Mouse (Mus musculus) heart, embryonic 13.5 days (tissue): Measurements from ENCODE around the gene Olfr561. TPM values are rescaled to one million over a fixed set of nuclear protein-coding genes. Genes with fewer than 3 reads are reported as not detected.

ENCODE experiments used
- ATAC-seq: fragments of 200-750 bp; cut with Nextera tagmentation; 2 replicates; pipeline ENCODE4 v1.8.0; 2017; ENCODE audit warnings: moderate TSS enrichment; ENCODE audit not compliant: insufficient number of reproducible peaks, low FRiP score, low TSS enrichment; ENCODE audit errors: extremely low read depth
- H3K27ac ChIP-seq: fragments of 300-500 bp; sonication (generic); replicated peaks from 2 replicates; pipeline ENCODE4 v1.5.1; 2015; ENCODE audit warnings: moderate library complexity, mild to moderate bottlenecking, inconsistent platforms
- H3K27me3 ChIP-seq: fragments of 300-500 bp; sonication (generic); replicated peaks from 2 replicates; pipeline ENCODE4 v1.6.1; 2015; ENCODE audit warnings: mild to moderate bottlenecking, inconsistent platforms
- H3K36me3 ChIP-seq: fragments of 300-500 bp; sonication (generic); 2 replicates; pipeline ENCODE4 v1.6.1; 2015; ENCODE audit warnings: mild to moderate bottlenecking, inconsistent platforms
- H3K4me1 ChIP-seq: fragments of 300-500 bp; sonication (generic); 2 replicates; pipeline ENCODE4 v1.6.1; 2015; ENCODE audit warnings: inconsistent platforms
- H3K4me2 ChIP-seq: fragments of 300-500 bp; sonication (generic); 2 replicates; pipeline ENCODE4 v1.6.1; 2015; ENCODE audit warnings: inconsistent platforms, mild to moderate bottlenecking, moderate library complexity
- H3K4me3 ChIP-seq: fragments of 300-500 bp; sonication (generic); 2 replicates; pipeline ENCODE4 v1.5.1; 2015; ENCODE audit warnings: moderate library complexity, mild to moderate bottlenecking, inconsistent platforms
- H3K9ac ChIP-seq: fragments of 300-500 bp; sonication (generic); 2 replicates; pipeline ENCODE4 v1.6.1; 2015; ENCODE audit warnings: inconsistent platforms, mild to moderate bottlenecking, moderate library complexity
- H3K9me3 ChIP-seq: fragments of 300-500 bp; sonication (generic); 2 replicates; pipeline ENCODE4 v1.6.1; 2016; ENCODE audit warnings: inconsistent platforms
- WGBS: fragments of 180-500 bp; shearing (Covaris S2); methylation state at CpG from one replicate; pipeline ENCODE4 v1.1.7; 2015; ENCODE audit warnings: mixed read lengths; 5-methylcytosine and 5-hydroxymethylcytosine counted together
- polyA plus RNA-seq: library from polyadenylated mRNA; unstranded; fragments of >200 nt; fragmentation: Nextera tagmentation; extraction: Ambion mirVana; gene quantifications from 2 replicates; pipeline ENCODE4 v1.2.1, GENCODE M21; 2015

The Olfr561 gene
- not detected in 2 replicates for polyA plus RNA-seq

DNA sequence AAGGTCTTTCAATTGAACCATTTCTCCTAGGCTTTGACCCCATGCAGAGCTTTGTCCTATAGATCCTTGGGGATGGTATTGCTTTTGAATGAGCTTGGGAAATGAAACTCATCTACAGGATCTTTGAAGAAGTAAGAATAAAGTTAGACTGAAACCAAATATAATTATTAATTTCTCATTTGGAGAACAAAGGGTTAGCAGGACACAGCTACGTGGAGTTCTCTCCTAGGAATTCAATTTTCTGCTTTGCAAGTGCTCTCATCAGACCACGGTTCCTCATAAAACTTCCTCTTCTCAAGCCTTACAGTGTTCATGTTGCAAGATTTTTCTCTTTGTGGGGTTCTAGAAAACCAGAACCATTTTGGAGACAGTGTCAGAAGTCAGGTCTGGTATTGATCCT, at the start of gene Olfr561:
TSS of gene Olfr561 (plus strand) at position 301 of the 400 bp plus-strand sequence.
- no peak within 1 kb of the TSS for H3K27ac ChIP-seq
- 54% methylated on average over 2 of the region's 2 CpGs for WGBS
- H3K4me3 ChIP-seq, result no peak within 1 kb of the TSS
- no peak for ATAC-seq
- H3K9ac ChIP-seq, result no peak within 1 kb of the TSS
- H3K9me3 ChIP-seq, result no peaks in the 10 kb centered on the region
- H3K36me3 ChIP-seq, result no peaks in the 10 kb centered on the region
- no peak within 1 kb of the TSS for H3K4me2 ChIP-seq
- H3K27me3 ChIP-seq, result no peaks in the 10 kb centered on the region
- H3K4me1 ChIP-seq, result no peaks in the 10 kb centered on the region

DNA sequence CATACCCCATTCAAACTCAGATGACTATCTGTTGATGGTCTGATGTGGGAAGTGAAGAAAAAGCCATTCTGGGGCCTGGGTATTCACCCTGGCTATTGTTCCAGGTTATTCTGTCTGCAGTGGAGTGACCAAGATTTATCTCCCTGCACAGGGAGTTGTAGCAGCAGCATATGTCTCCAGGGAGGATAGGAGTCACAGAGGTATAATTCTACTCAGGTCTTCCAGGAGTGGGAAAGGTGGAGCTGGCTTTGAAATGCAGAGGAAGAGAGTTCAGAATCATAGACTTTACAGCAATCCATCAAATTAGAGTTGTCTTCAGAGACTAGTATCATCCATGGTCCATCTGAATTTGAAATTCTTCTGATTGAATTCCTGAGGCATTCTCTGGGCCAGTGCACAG, 43.6 kb upstream of the Olfr561 start, which contains the start of gene Olfr559:
TSS of gene Olfr559 (minus strand) at position 101 of the 400 bp plus-strand sequence.
- no peaks in the 10 kb centered on the region for H3K4me1 ChIP-seq
- no peak within 1 kb of the TSS for H3K9ac ChIP-seq
- no peaks in the 10 kb centered on the region for H3K36me3 ChIP-seq
- no peak within 1 kb of the TSS for H3K4me2 ChIP-seq
- H3K27ac ChIP-seq, result no peak within 1 kb of the TSS
- ATAC-seq, result no peak
- no peaks in the 10 kb centered on the region for H3K27me3 ChIP-seq
- H3K4me3 ChIP-seq, result no peak within 1 kb of the TSS
- H3K9me3 ChIP-seq, result no peaks in the 10 kb centered on the region

DNA sequence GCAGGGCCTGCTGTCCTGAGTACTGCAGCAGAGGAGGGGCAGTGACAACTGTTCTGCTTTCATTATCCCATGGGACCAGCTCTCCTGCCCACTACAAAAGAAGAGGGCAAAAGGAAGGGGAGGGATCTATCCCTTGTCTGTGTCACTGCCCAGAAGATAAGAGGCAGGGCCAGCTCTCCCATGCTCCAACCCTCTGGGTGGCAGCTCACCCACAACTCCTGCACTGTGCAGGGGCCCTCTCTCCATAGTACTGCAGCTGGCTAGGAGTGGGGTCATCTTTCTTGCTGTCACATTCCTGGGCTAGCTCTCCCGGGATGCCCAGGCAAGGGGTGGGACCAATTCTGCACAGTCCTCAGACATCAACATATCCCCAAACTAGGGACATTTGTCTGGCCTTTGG, 37.2 kb upstream of the Olfr561 start:
- H3K27me3 ChIP-seq, result no peaks in the 10 kb centered on the region
- H3K36me3 ChIP-seq, result no peaks in the 10 kb centered on the region
- WGBS, result 37% methylated on average over 1 of the region's 1 CpGs
- no peak overlapping the region for H3K4me3 ChIP-seq
- H3K4me1 ChIP-seq, result no peaks in the 10 kb centered on the region
- H3K27ac ChIP-seq, result no peak overlapping the region
- ATAC-seq, result no peak
- H3K9ac ChIP-seq, result no peak overlapping the region
- no peaks in the 10 kb centered on the region for H3K9me3 ChIP-seq
- H3K4me2 ChIP-seq, result no peak overlapping the region

DNA sequence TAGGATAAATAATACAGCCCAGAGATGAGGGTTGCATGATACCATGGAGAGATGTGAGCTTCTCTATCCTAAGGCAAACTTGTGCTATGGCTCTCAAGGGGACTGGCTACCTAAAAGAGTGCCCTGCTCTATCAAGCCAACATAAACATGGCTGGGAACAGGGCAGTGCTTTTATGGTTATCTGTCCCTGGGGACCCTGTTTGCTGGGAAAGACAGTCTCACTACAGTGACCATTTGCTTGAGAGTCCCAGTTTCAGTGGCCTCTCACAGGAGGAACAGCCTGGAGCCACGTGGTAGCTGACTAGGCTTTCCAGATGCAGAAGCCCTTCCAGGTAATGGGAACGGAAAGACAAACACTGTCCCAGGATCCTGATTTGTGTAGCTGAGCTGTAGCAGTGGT, 33.3 kb upstream of the Olfr561 start:
- Histone ChIP-seq H3K27me3 (no peaks in the 10 kb centered on the region), H3K9ac (no peak overlapping the region), H3K4me1 (no peaks in the 10 kb centered on the region), H3K4me2 (no peak overlapping the region), H3K4me3 (no peak overlapping the region), H3K9me3 (no peaks in the 10 kb centered on the region), H3K27ac (no peak overlapping the region), H3K36me3 (no peaks in the 10 kb centered on the region)
- WGBS, result 39% methylated on average over 2 of the region's 2 CpGs
- ATAC-seq, result no peak

DNA sequence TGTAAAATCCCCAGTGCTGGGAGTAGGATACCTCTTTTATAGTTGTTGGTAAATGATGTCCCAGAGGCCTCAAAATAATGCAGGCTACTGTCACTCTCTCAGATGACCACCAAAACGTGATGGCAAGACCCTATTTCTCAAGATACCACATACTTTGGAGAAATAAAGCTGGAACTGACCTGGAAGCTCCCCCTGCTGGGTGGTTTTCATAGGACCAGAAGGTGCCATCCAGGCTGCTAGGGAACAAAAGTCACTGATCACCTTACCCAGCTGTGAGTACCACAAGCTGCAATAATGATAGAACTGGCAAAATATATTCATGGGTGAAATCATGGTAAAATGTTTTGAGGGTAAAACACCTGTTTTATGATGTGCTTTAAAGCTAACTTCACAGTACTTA, 18.9 kb upstream of the Olfr561 start:
- no peak overlapping the region for H3K4me3 ChIP-seq
- H3K9ac ChIP-seq, result no peak overlapping the region
- no peaks in the 10 kb centered on the region for H3K27me3 ChIP-seq
- H3K9me3 ChIP-seq, result no peaks in the 10 kb centered on the region
- H3K4me2 ChIP-seq, result no peak overlapping the region
- H3K36me3 ChIP-seq, result no peaks in the 10 kb centered on the region
- no peak for ATAC-seq
- no peaks in the 10 kb centered on the region for H3K4me1 ChIP-seq
- H3K27ac ChIP-seq, result no peak overlapping the region
- WGBS, result 5% methylated on average over 1 of the region's 1 CpGs

DNA sequence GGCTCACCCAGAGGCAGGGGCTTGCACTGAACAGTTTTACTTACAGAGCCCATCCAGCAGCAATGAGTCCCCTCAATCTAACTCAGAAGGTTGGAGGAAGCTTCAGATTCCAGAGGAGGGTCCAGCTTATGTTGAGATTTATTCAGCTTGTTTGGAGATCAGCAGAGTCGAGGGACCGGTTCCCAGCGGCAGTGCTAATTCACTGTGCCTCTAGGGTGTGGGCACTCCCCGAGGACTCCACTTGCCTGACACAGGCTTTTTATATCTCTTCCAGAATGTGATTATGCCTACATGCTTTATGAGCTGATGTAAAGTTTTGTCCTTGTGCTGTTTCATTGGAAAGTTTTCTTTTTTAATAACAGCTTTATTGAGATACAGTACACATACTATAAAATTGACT, 11.8 kb upstream of the Olfr561 start, which contains the start of the genes Olfr560 and Olfr78:
TSS of gene Olfr560 (minus strand) at position 101 of the 400 bp plus-strand sequence.
TSS of gene Olfr78 (minus strand) at position 206 of the 400 bp plus-strand sequence.
- H3K27ac ChIP-seq, result no peak within 1 kb of the TSS
- H3K27me3 ChIP-seq, result no peaks in the 10 kb centered on the region
- no peak for ATAC-seq
- no peak within 1 kb of the TSS for H3K4me3 ChIP-seq
- no peaks in the 10 kb centered on the region for H3K4me1 ChIP-seq
- H3K36me3 ChIP-seq, result no peaks in the 10 kb centered on the region
- H3K9ac ChIP-seq, result no peak within 1 kb of the TSS
- 67% methylated on average over 4 of the region's 4 CpGs for WGBS
- H3K4me2 ChIP-seq, result no peak within 1 kb of the TSS
- no peaks in the 10 kb centered on the region for H3K9me3 ChIP-seq

DNA sequence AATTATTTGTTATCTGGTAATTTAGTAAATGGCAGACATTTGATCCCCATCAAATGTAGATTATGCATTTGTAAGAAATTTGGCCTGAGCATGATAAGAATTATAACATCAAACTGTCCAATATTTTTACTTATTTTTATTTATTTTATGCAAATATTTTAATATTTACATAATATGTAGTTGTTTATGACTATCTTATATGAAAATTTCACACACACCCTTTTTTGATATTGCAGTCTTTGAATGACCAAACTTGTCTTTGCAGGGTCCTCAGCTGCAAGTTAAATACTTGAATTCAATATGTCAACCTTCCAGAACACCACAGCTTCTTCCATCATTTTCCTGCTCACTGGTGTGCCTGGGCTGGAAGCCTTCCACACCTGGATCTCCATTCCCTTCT, 32.2 kb downstream of the Olfr561 start, which contains the start of gene Olfr564:
TSS of gene Olfr564 (plus strand) at position 301 of the 400 bp plus-strand sequence.
- Histone ChIP-seq H3K27ac (no peak within 1 kb of the TSS), H3K4me2 (no peak within 1 kb of the TSS), H3K27me3 (no peaks in the 10 kb centered on the region), H3K4me3 (no peak within 1 kb of the TSS), H3K36me3 (no peaks in the 10 kb centered on the region), H3K9ac (no peak within 1 kb of the TSS), H3K4me1 (no peaks in the 10 kb centered on the region), H3K9me3 (no peaks in the 10 kb centered on the region)
- no peak for ATAC-seq

Other genes starting within 250 kb of the Olfr561 start
- gene Olfr547, start 236.5 kb upstream of the Olfr561 start, polyA plus RNA-seq, result not detected in 2 replicates
- gene Olfr548-ps1, start 230.3 kb upstream of the Olfr561 start, polyA plus RNA-seq, result not detected in 2 replicates
- gene Olfr549, start 221.4 kb upstream of the Olfr561 start, polyA plus RNA-seq, result not detected in 2 replicates
- 0.51 and 0.64 TPM in 2 replicates for gene Trim21, start 205.7 kb upstream of the Olfr561 start, polyA plus RNA-seq
- not detected in 2 replicates for gene Olfr550, start 199.8 kb upstream of the Olfr561 start, polyA plus RNA-seq
- gene Olfr551, start 179.3 kb upstream of the Olfr561 start, polyA plus RNA-seq, result not detected in 2 replicates
- not detected in 2 replicates for gene Olfr552, start 173.5 kb upstream of the Olfr561 start, polyA plus RNA-seq
- gene Olfr553, start 153.0 kb upstream of the Olfr561 start, polyA plus RNA-seq, result not detected in 2 replicates
- gene Olfr554, start 132.8 kb upstream of the Olfr561 start, polyA plus RNA-seq, result not detected in 2 replicates
- gene Olfr555, start 112.4 kb upstream of the Olfr561 start, polyA plus RNA-seq, result not detected in 2 replicates
- not detected in 2 replicates for gene Olfr556, start 106.3 kb upstream of the Olfr561 start, polyA plus RNA-seq
- gene Trim68, start 83.9 kb upstream of the Olfr561 start, polyA plus RNA-seq, result 11.3 and 12.1 TPM in 2 replicates
- gene Olfr557, start 75.3 kb upstream of the Olfr561 start, polyA plus RNA-seq, result not detected in 2 replicates
- 0.05 TPM in 1 of 2 replicates, not detected in the other for gene Olfr558, start 69.0 kb upstream of the Olfr561 start, polyA plus RNA-seq
- not detected in 2 replicates for gene Olfr33, start 52.2 kb upstream of the Olfr561 start, polyA plus RNA-seq
- not detected in 2 replicates for gene Olfr559, start 43.7 kb upstream of the Olfr561 start, polyA plus RNA-seq
- gene Olfr560, start 11.9 kb upstream of the Olfr561 start, polyA plus RNA-seq, result not detected in 2 replicates
- gene Olfr78, start 11.8 kb upstream of the Olfr561 start, polyA plus RNA-seq, result 0.16 TPM in 1 of 2 replicates, not detected in the other
- not detected in 2 replicates for gene Olfr564, start 32.3 kb downstream of the Olfr561 start, polyA plus RNA-seq
- not detected in 2 replicates for gene Olfr566, start 87.5 kb downstream of the Olfr561 start, polyA plus RNA-seq
- gene Olfr568, start 105.9 kb downstream of the Olfr561 start, polyA plus RNA-seq, result not detected in 2 replicates
- gene Olfr569, start 119.7 kb downstream of the Olfr561 start, polyA plus RNA-seq, result not detected in 2 replicates
- not detected in 2 replicates for gene Olfr570, start 123.4 kb downstream of the Olfr561 start, polyA plus RNA-seq
- gene Olfr571, start 146.3 kb downstream of the Olfr561 start, polyA plus RNA-seq, result not detected in 2 replicates
- not detected in 2 replicates for gene Olfr572, start 153.2 kb downstream of the Olfr561 start, polyA plus RNA-seq
- not detected in 2 replicates for gene Olfr573-ps1, start 171.4 kb downstream of the Olfr561 start, polyA plus RNA-seq
- not detected in 2 replicates for gene Olfr574, start 177.2 kb downstream of the Olfr561 start, polyA plus RNA-seq
- not detected in 2 replicates for gene Olfr575, start 187.6 kb downstream of the Olfr561 start, polyA plus RNA-seq
- gene Olfr576, start 191.4 kb downstream of the Olfr561 start, polyA plus RNA-seq, result not detected in 2 replicates
- not detected in 2 replicates for gene Olfr577, start 204.7 kb downstream of the Olfr561 start, polyA plus RNA-seq
- gene Olfr578, start 218.1 kb downstream of the Olfr561 start, polyA plus RNA-seq, result not detected in 2 replicates